15 mouse cellular contexts compared by ENCODE assay signal in the genomic region with DNA sequence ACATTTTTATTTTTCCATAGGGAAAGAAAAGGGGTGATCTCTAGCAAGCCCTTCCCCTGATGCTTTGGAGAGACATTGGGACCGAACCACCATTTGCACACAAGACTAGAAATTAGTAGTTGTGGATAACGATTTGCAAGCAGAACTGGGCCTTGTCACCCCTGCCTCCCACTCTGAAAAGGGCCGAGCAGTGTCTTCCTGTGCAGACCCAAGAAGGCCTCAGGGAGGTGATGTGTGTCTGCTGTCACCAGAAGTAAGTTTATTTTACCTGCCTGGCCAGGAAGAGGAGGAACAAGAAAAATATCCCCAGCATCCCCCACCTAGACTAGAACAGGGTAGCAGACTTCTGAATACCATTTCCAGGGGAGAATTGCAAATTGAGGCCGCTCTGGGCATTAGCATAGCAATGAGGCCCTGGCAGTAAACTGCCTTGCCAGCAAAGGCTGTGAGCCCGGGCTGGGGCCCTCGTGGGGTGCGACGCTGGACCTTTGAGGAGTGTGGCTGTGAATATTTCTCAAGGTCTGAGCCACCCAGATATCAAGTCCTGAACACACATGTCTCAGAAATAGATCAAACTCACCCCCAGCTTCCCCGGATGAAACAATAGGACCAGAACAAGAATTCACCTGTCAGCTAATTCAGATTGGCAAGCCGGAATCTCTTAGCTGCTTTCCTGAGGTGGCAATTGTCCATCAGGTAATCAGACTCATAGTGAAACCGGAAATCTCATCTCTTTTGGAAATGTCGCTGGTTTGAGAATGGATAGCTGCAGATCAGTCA.
A peak's percentile ranks its signal among the peaks of the same experiment; 100 is the strongest.
DNase-seq lines count a peak whose midpoint lies in the region; ATAC-seq and TF ChIP-seq lines count a peak whose summit lies in the region.
"Had no signal": no experiment of that assay in that cellular context is flagged by ENCODE, and none has a peak within 500 bp of the region (broad histone marks: within the 10 kb centered on the region; RNA-seq: fewer than 3 reads in every experiment).

No protein-coding gene starts in this region.

- peak overlapping the region; percentile 18; the same call in 1 of the 2 replicates for H3K27ac ChIP-seq in hindbrain, embryonic 11.5 days (ENCODE audit: low read depth, low read length)
- H3K27ac ChIP-seq in hindbrain, postnatal 0 days: no peak overlapping the region
- H3K27ac ChIP-seq in hindbrain, embryonic 14.5 days: peak overlapping the region; percentile 73
- H3K27ac ChIP-seq in neural tube, embryonic 12.5 days: no peak overlapping the region
- H3K27ac ChIP-seq: limb, embryonic 15.5 days had no signal

- no peak for TF ChIP-seq POLR2A in brain, embryonic 14.5 days (IDR thresholded peaks at IDR 0.05; ENCODE audit: borderline replicate concordance, extremely low read depth, insufficient read depth, insufficient read length, poor library complexity, severe bottlenecking)

- H3K36me3 ChIP-seq in hindbrain, embryonic 11.5 days (ENCODE audit: control insufficient read depth, insufficient read depth, low read length): no peaks in the 10 kb centered on the region
- no peaks in the 10 kb centered on the region for H3K36me3 ChIP-seq in hindbrain, postnatal 0 days (ENCODE audit: insufficient read depth, low read length)
- no peaks in the 10 kb centered on the region for H3K36me3 ChIP-seq in hindbrain, embryonic 14.5 days (replicated peaks; ENCODE audit: control insufficient read depth, insufficient read depth)
- H3K36me3 ChIP-seq in neural tube, embryonic 12.5 days: no peaks in the 10 kb centered on the region
- H3K36me3 ChIP-seq: limb, embryonic 15.5 days had no signal

- WGBS in hindbrain, embryonic 11.5 days: 14% methylated on average over 12 of the region's 12 CpGs
- 39% methylated on average over 12 of the region's 12 CpGs for WGBS in hindbrain, postnatal 0 days
- WGBS in hindbrain, embryonic 14.5 days: 15% methylated on average over 12 of the region's 12 CpGs
- WGBS in neural tube, embryonic 12.5 days: 7% methylated on average over 12 of the region's 12 CpGs

- DNase-seq in hindbrain, embryonic 11.5 days (ENCODE audit: low spot score): peak; percentile 37
- DNase-seq in hindbrain, postnatal 0 days (ENCODE audit: low spot score): no peak
- peak; percentile 81 for DNase-seq in brain, embryonic 14.5 days (ENCODE audit: low read depth)
- no peak for DNase-seq in hindbrain, embryonic 14.5 days (ENCODE audit: low spot score)
- no peak for DNase-seq in gastrocnemius, postnatal 10 days
- DNase-seq in urinary bladder, adult 2 months (ENCODE audit: low spot score): no peak
- DNase-seq: adrenal gland, postnatal 25 days; heart, adult 18-20 months; heart, postnatal 10 days; kidney, adult 11 months; spleen, adult 18-20 months; thymus, postnatal 14 days had no signal

- no peak overlapping the region for H3K4me3 ChIP-seq in hindbrain, embryonic 11.5 days (ENCODE audit: low read depth, low read length)
- H3K4me3 ChIP-seq in hindbrain, postnatal 0 days (ENCODE audit: low read length): no peak overlapping the region
- H3K4me3 ChIP-seq in hindbrain, embryonic 14.5 days (replicated peaks; ENCODE audit: low read length): no peak overlapping the region
- H3K4me3 ChIP-seq in neural tube, embryonic 12.5 days: no peak overlapping the region

- H3K4me2 ChIP-seq in hindbrain, embryonic 11.5 days (replicated peaks; ENCODE audit: low read depth, low read length): no peak overlapping the region
- H3K4me2 ChIP-seq in hindbrain, postnatal 0 days (ENCODE audit: low read depth, low read length): no peak overlapping the region
- H3K4me2 ChIP-seq in hindbrain, embryonic 14.5 days (replicated peaks): peak overlapping the region; percentile 53
- H3K4me2 ChIP-seq in neural tube, embryonic 12.5 days (replicated peaks): peak overlapping the region; percentile 60

- no peak for TF ChIP-seq CTCF in hindbrain, postnatal 0 days (IDR thresholded peaks at IDR 0.05; ENCODE audit: low read depth)
- TF ChIP-seq CTCF in brain, embryonic 14.5 days (IDR thresholded peaks at IDR 0.05; ENCODE audit: borderline replicate concordance, extremely low read depth, insufficient read depth, insufficient read length): no peak

- H3K9me3 ChIP-seq in hindbrain, embryonic 11.5 days (ENCODE audit: control insufficient read depth, low read length): no peaks in the 10 kb centered on the region
- H3K9me3 ChIP-seq in hindbrain, postnatal 0 days (ENCODE audit: low read length): no peaks in the 10 kb centered on the region
- H3K9me3 ChIP-seq in hindbrain, embryonic 14.5 days (ENCODE audit: control insufficient read depth, low read length): no peaks in the 10 kb centered on the region
- no peaks in the 10 kb centered on the region for H3K9me3 ChIP-seq in neural tube, embryonic 12.5 days
- H3K9me3 ChIP-seq: limb, embryonic 15.5 days had no signal

- H3K9ac ChIP-seq in hindbrain, embryonic 11.5 days (ENCODE audit: low read depth, low read length): no peak overlapping the region
- H3K9ac ChIP-seq in hindbrain, postnatal 0 days (replicated peaks; ENCODE audit: low read length): no peak overlapping the region
- 0 out of 2 replicates have a peak overlapping the region, but pooled peaks have one; percentile 34 for H3K9ac ChIP-seq in hindbrain, embryonic 14.5 days
- no peak overlapping the region for H3K9ac ChIP-seq in neural tube, embryonic 12.5 days
- H3K9ac ChIP-seq: limb, embryonic 15.5 days; lung, embryonic 14.5 days had no signal

- H3K4me1 ChIP-seq in hindbrain, embryonic 11.5 days (replicated peaks; ENCODE audit: control insufficient read depth, insufficient read depth, low read length): 0 out of 2 replicates have a peak, but pooled peaks cover 9% of the 10 kb centered on the region
- peaks cover 6% of the 10 kb centered on the region; the same call in 1 of the 2 replicates for H3K4me1 ChIP-seq in hindbrain, postnatal 0 days (ENCODE audit: insufficient read depth, low read length)
- peaks cover 39% of the 10 kb centered on the region for H3K4me1 ChIP-seq in hindbrain, embryonic 14.5 days (replicated peaks; ENCODE audit: control insufficient read depth, insufficient read depth, low read length)
- H3K4me1 ChIP-seq in neural tube, embryonic 12.5 days: peaks cover 44% of the 10 kb centered on the region

- H3K27me3 ChIP-seq in hindbrain, embryonic 11.5 days (ENCODE audit: control insufficient read depth, insufficient read depth, low read length): peaks cover 13% of the 10 kb centered on the region; the same call in 1 of the 2 replicates
- peaks cover 26% of the 10 kb centered on the region for H3K27me3 ChIP-seq in hindbrain, postnatal 0 days (ENCODE audit: insufficient read depth, low read length)
- H3K27me3 ChIP-seq in hindbrain, embryonic 14.5 days (ENCODE audit: control insufficient read depth, insufficient read depth, low read length): peaks cover 17% of the 10 kb centered on the region
- peaks cover 6% of the 10 kb centered on the region; the same call in 1 of the 2 replicates for H3K27me3 ChIP-seq in neural tube, embryonic 12.5 days (replicated peaks)

- ATAC-seq in hindbrain, embryonic 11.5 days (ENCODE audit: low FRiP score): peak; percentile 30; the same call in 1 of the 2 replicates
- no peak for ATAC-seq in hindbrain, postnatal 0 days
- ATAC-seq in hindbrain, embryonic 14.5 days (ENCODE audit: low FRiP score): no peak
- ATAC-seq in neural tube, embryonic 12.5 days (ENCODE audit: low FRiP score, low read depth): 0 out of 2 replicates have a peak, but pooled peaks have one; percentile 33

Comparison
In these comparisons a context has a peak if more than half of its experiments do, and no peak if none do; other contexts are left out.
1. ATAC-seq: peak in hindbrain, embryonic 11.5 days (single experiment) and neural tube, embryonic 12.5 days (single experiment); none in hindbrain, postnatal 0 days (single experiment) and hindbrain, embryonic 14.5 days (single experiment).
2. DNase-seq: peak in hindbrain, embryonic 11.5 days (single experiment) and brain, embryonic 14.5 days (single experiment); none in hindbrain, postnatal 0 days (single experiment), hindbrain, embryonic 14.5 days (single experiment), gastrocnemius, postnatal 10 days (single experiment) and urinary bladder, adult 2 months (single experiment).
3. H3K27ac ChIP-seq: peak in hindbrain, embryonic 11.5 days (single experiment) and hindbrain, embryonic 14.5 days (single experiment); none in hindbrain, postnatal 0 days (single experiment) and neural tube, embryonic 12.5 days (single experiment).
4. H3K4me2 ChIP-seq: peak in hindbrain, embryonic 14.5 days (single experiment) and neural tube, embryonic 12.5 days (single experiment); none in hindbrain, embryonic 11.5 days (single experiment) and hindbrain, postnatal 0 days (single experiment).